Mouse (Mus musculus) CH12.LX (cell line): ENCODE data around the gene Fchsd2. TPM values are rescaled to one million over a fixed set of nuclear protein-coding genes. Genes with fewer than 3 reads are reported as not detected.
A peak's percentile ranks its signal among the peaks of the same experiment; 100 is the strongest.

Experiments used
- DNase-seq: peaks from one replicate; pipeline ENCODE4 v3.0.0-alpha.2; 2013; ENCODE audit errors: extremely low read depth
- H3K27ac ChIP-seq: 2 replicates; pipeline ENCODE4 v1.5.1; 2012; ENCODE audit warnings: low read depth, mild to moderate bottlenecking, control low read depth, moderate library complexity; ENCODE audit not compliant: insufficient read depth
- H3K27me3 ChIP-seq: replicated peaks from 2 replicates; pipeline ENCODE3; 2012; ENCODE audit warnings: inconsistent platforms
- H3K36me3 ChIP-seq, 2 experiments: replicated peaks in 1 of 2; 2 replicates each; pipeline versions ENCODE3 to v1.6.1; 2012; ENCODE audit warnings: inconsistent platforms in 1 of 2, low read length in 1 of 2, mild to moderate bottlenecking in 1 of 2, mixed read lengths in 1 of 2, moderate library complexity in 1 of 2; ENCODE audit not compliant: control insufficient read depth in 1 of 2, insufficient read depth in 1 of 2
- H3K4me1 ChIP-seq, 2 experiments: 2 replicates each; pipeline ENCODE4 v1.6.1; 2012; ENCODE audit warnings: inconsistent platforms in 1 of 2, moderate library complexity in 1 of 2; ENCODE audit not compliant: insufficient read depth in 2 of 2, control insufficient read depth in 1 of 2
- H3K4me2 ChIP-seq: 2 replicates; pipeline ENCODE4 v1.6.1; 2012; ENCODE audit warnings: low read depth, mild to moderate bottlenecking, control low read depth; ENCODE audit not compliant: poor library complexity, insufficient read depth, severe bottlenecking
- H3K4me3 ChIP-seq, 3 experiments: fragments of 150-350 bp in 1 of 3; sonication (generic) in 1 of 3; replicated peaks in 1 of 3; 2 replicates each; pipeline versions ENCODE3 to v1.5.1; 2011 to 2012; ENCODE audit warnings: low read depth in 2 of 3, low read length in 2 of 3, mild to moderate bottlenecking in 2 of 3, moderate library complexity in 2 of 3, control low read depth in 1 of 3, improper control_type of control experiment in 1 of 3, inconsistent platforms in 1 of 3, mixed read lengths in 1 of 3; ENCODE audit not compliant: poor library complexity in 1 of 3
- H3K79me2 ChIP-seq: replicated peaks from 2 replicates; pipeline ENCODE4 v1.6.1; 2012; ENCODE audit warnings: mild to moderate bottlenecking, moderate library complexity; ENCODE audit not compliant: control insufficient read depth, poor library complexity, insufficient read depth, severe bottlenecking; ENCODE audit errors: extremely low read depth
- H3K9ac ChIP-seq: 2 replicates; pipeline ENCODE4 v1.6.1; 2012; ENCODE audit warnings: low read depth, mild to moderate bottlenecking, control low read depth, moderate library complexity; ENCODE audit not compliant: insufficient read depth
- H3K9me3 ChIP-seq: replicated peaks from 2 replicates; pipeline ENCODE3; 2012; ENCODE audit warnings: low read length, inconsistent platforms, mixed read lengths
- BHLHE40 ChIP-seq: IDR thresholded peaks from 2 replicates; pipeline ENCODE4 v1.6.1; 2011; ENCODE audit warnings: mild to moderate bottlenecking, low read depth, low read length, improper control_type of control experiment
- CHD1 ChIP-seq: IDR thresholded peaks from 2 replicates; pipeline ENCODE4 v1.6.1; 2012; ENCODE audit warnings: low read depth, low read length, improper control_type of control experiment, inconsistent platforms
- CHD2 ChIP-seq: IDR thresholded peaks from 2 replicates; pipeline ENCODE4 v1.6.1; 2011; ENCODE audit warnings: low read length, improper control_type of control experiment
- CTCF ChIP-seq, 2 experiments: IDR thresholded peaks in 1 of 2; conservative IDR thresholded peaks in 1 of 2; 2 replicates each; pipeline ENCODE4 v1.5.1; 2011 to 2012; ENCODE audit warnings: low read depth in 2 of 2, low read length in 2 of 2, improper control_type of control experiment in 1 of 2, inconsistent platforms in 1 of 2, mild to moderate bottlenecking in 1 of 2, moderate library complexity in 1 of 2
- E2F4 ChIP-seq: IDR thresholded peaks from 2 replicates; pipeline ENCODE4 v1.6.1; 2011; ENCODE audit warnings: low read depth, low read length, improper control_type of control experiment; ENCODE audit not compliant: insufficient replicate concordance
- ELF1 ChIP-seq: IDR thresholded peaks from 2 replicates; pipeline ENCODE4 v1.6.1; 2014; ENCODE audit warnings: low read depth, mild to moderate bottlenecking, inconsistent platforms, low read length, improper control_type of control experiment
- EP300 ChIP-seq: IDR thresholded peaks from 2 replicates; pipeline ENCODE4 v1.6.1; 2011; ENCODE audit warnings: low read length, improper control_type of control experiment
- ETS1 ChIP-seq: conservative IDR thresholded peaks from 2 replicates; pipeline ENCODE4 v1.6.1; 2012; ENCODE audit warnings: low read depth, mild to moderate bottlenecking, inconsistent platforms, low read length, improper control_type of control experiment, moderate library complexity
- GABPA ChIP-seq: IDR thresholded peaks from 2 replicates; pipeline ENCODE4 v1.6.1; 2012; ENCODE audit warnings: low read depth, low read length, improper control_type of control experiment, inconsistent platforms; ENCODE audit not compliant: insufficient replicate concordance
- HCFC1 ChIP-seq: IDR thresholded peaks from 2 replicates; pipeline ENCODE4 v1.6.1; 2012; ENCODE audit warnings: low read depth, mild to moderate bottlenecking, inconsistent platforms, low read length, improper control_type of control experiment
- IRF4 ChIP-seq: IDR thresholded peaks from 2 replicates; pipeline ENCODE4 v1.6.1; 2014; ENCODE audit warnings: low read depth, mild to moderate bottlenecking, inconsistent platforms, low read length, improper control_type of control experiment
- JUND ChIP-seq: conservative IDR thresholded peaks from 2 replicates; pipeline ENCODE4 v1.6.1; 2011; ENCODE audit warnings: low read depth, low read length, improper control_type of control experiment
- MAFK ChIP-seq: IDR thresholded peaks from 2 replicates; pipeline ENCODE4 v1.6.1; 2011; ENCODE audit warnings: low read length, improper control_type of control experiment; ENCODE audit not compliant: insufficient replicate concordance
- MAX ChIP-seq: IDR thresholded peaks from 2 replicates; pipeline ENCODE4 v1.6.1; 2011; ENCODE audit warnings: low read length, improper control_type of control experiment
- MAZ ChIP-seq: IDR thresholded peaks from 2 replicates; pipeline ENCODE4 v1.6.1; 2012; ENCODE audit warnings: low read depth, mild to moderate bottlenecking, inconsistent platforms, low read length, improper control_type of control experiment, moderate library complexity
- MEF2A ChIP-seq: IDR thresholded peaks from 2 replicates; pipeline ENCODE4 v1.6.1; 2014; ENCODE audit warnings: low read depth, mild to moderate bottlenecking, inconsistent platforms, low read length, improper control_type of control experiment, borderline replicate concordance
- NELFE ChIP-seq: IDR thresholded peaks from 2 replicates; pipeline ENCODE4 v1.6.1; 2011; ENCODE audit warnings: low read depth, low read length, improper control_type of control experiment
- NRF1 ChIP-seq: IDR thresholded peaks from 2 replicates; pipeline ENCODE4 v1.6.1; 2014; ENCODE audit warnings: low read depth, mild to moderate bottlenecking, inconsistent platforms, low read length, improper control_type of control experiment, moderate library complexity
- PAX5 ChIP-seq: IDR thresholded peaks from 2 replicates; pipeline ENCODE4 v1.6.1; 2012; ENCODE audit warnings: low read length, inconsistent platforms, mixed read lengths
- POLR2A ChIP-seq: IDR thresholded peaks from 2 replicates; pipeline ENCODE4 v1.6.1; 2011; ENCODE audit warnings: low read depth, mild to moderate bottlenecking, improper control_type of control experiment, low read length
- POLR2AphosphoS2 ChIP-seq: IDR thresholded peaks from 2 replicates; pipeline ENCODE4 v1.6.1; 2011; ENCODE audit warnings: low read depth, low read length, improper control_type of control experiment
- RAD21 ChIP-seq: IDR thresholded peaks from 2 replicates; pipeline ENCODE4 v1.6.1; 2011; ENCODE audit warnings: low read depth, mild to moderate bottlenecking, low read length, improper control_type of control experiment, moderate library complexity
- RCOR1 ChIP-seq: conservative IDR thresholded peaks from 2 replicates; pipeline ENCODE4 v1.6.1; 2012; ENCODE audit warnings: low read depth, mild to moderate bottlenecking, inconsistent platforms, low read length, improper control_type of control experiment
- SMC3 ChIP-seq: IDR thresholded peaks from 2 replicates; pipeline ENCODE4 v1.6.1; 2011; ENCODE audit warnings: low read depth, low read length, improper control_type of control experiment
- TBP ChIP-seq: conservative IDR thresholded peaks from 2 replicates; pipeline ENCODE4 v1.6.1; 2011; ENCODE audit warnings: low read depth, low read length, improper control_type of control experiment
- TCF12 ChIP-seq: IDR thresholded peaks from 2 replicates; pipeline ENCODE4 v1.6.1; 2014; ENCODE audit warnings: low read depth, mild to moderate bottlenecking, inconsistent platforms, low read length, improper control_type of control experiment
- USF1 ChIP-seq: IDR thresholded peaks from 2 replicates; pipeline ENCODE4 v1.6.1; 2014; ENCODE audit warnings: low read depth, mild to moderate bottlenecking, inconsistent platforms, low read length, improper control_type of control experiment
- USF2 ChIP-seq: conservative IDR thresholded peaks from 2 replicates; pipeline ENCODE4 v1.6.1; 2011; ENCODE audit warnings: low read depth, low read length, improper control_type of control experiment
- ZNF384 ChIP-seq: IDR thresholded peaks from 2 replicates; pipeline ENCODE4 v1.6.1; 2012; ENCODE audit warnings: low read depth, low read length, improper control_type of control experiment, inconsistent platforms
- dilution Hi-C: fragments of 300-500 bp; cut with MboI; formaldehyde crosslinking; loops from 2 replicates; pipeline ENCODE4 v1.14.3; 2020; ENCODE audit warnings: low sequenced_read_pairs; ENCODE audit not compliant: extremely low pct_unique_long_range_greater_than_20kb, extremely low pct_ligation_motif_present
- in situ Hi-C: fragments of 300-500 bp; cut with MboI; formaldehyde crosslinking; loops from 3 replicates; pipeline ENCODE4 v1.14.3; 2019; ENCODE audit warnings: low sequenced_read_pairs, low pct_ligation_motif_present, low pct_unique_long_range_greater_than_20kb, mixed read lengths
- polyA plus RNA-seq: library from polyadenylated mRNA; unstranded; fragments of >175 nt; gene quantifications from 2 replicates; pipeline ENCODE4 v1.2.1, GENCODE M21; 2012; ENCODE audit warnings: low read depth; ENCODE audit not compliant: insufficient read length
- total RNA-seq, 2 experiments: library from RNA; depleted of rRNA; stranded (reverse); fragments of 300-350 nt in 1 of 2; fragments of >200 nt in 1 of 2; gene quantifications; 2 replicates each; pipeline ENCODE4 v1.2.3; 2012 to 2014

Fchsd2 gene
- 25.5 and 26.1 TPM in 2 replicates for total RNA-seq (2012; rRNA removed)
- total RNA-seq (2014; rRNA removed): 23.8 and 25.9 TPM in 2 replicates
- polyA plus RNA-seq: 37.5 and 38.2 TPM in 2 replicates

GRCm38 (mm10) chr7:101092618-101093017, at the start of gene Fchsd2:
Gene Fchsd2, plus strand, starts transcription at chr7:101092863.
- peak; percentile 87 for DNase-seq

DNA sequence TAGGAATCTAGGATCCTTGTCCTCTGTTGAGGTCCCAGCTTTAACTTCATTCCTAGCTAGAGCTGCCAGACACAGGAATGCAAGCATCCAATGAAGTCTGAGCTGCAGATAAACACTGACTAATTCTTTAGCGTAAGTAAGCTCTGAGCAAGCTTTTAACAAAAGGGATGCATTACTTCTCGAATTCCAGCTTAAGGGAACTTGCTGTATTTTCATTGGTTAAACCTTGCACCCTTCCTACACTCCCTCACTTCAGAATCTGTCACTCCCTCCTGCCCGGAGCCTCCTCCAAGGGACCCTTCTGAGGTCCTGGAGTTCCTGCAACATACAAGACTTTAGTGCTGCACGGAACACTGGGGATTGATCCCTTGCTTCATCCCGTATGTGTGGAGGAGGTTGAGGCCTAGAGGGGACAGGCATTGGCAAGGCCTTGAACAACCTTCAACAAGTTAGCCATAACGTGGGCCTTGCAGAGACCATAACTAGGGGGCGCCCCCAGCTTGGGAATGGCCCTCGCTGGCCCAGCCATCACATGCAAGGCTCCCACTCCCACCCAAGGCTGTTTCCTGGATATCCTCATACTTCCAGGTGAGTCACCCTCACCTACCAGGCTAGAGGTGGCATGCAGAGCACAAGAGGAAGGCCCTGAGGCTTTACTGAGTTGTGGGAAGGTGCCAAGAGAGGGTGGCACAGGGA, 48.7 kb upstream of the Fchsd2 start:
- Histone ChIP-seq H3K79me2 (no peaks in the 10 kb centered on the region), H3K4me2 (no peak overlapping the region), H3K27ac (no peak overlapping the region), H3K36me3 (no peaks in the 10 kb centered on the region), H3K27me3 (peaks cover 1% of the 10 kb centered on the region), H3K4me1 (no peaks in the 10 kb centered on the region), H3K4me3 (no peak overlapping the region), H3K9me3 (no peaks in the 10 kb centered on the region), H3K9ac (no peak overlapping the region)
- dilution Hi-C loops (no loop called here), in situ Hi-C loops (loop anchor here (10.0 kb wide), 1 partner anchor 49 kb away; no protein-coding TSS in a partner anchor)
- TF ChIP-seq PAX5: no peak
- no peak for TF ChIP-seq USF2
- TF ChIP-seq USF1: no peak
- no peak for TF ChIP-seq E2F4
- TF ChIP-seq ZNF384: no peak
- TF ChIP-seq HCFC1: no peak
- TF ChIP-seq MAFK: no peak
- peak in 1 of 2 experiments; percentile 63; a peak in 2 of 4 replicates for TF ChIP-seq CTCF (conservative IDR thresholded peaks at IDR 0.05 in 1 of 2, IDR thresholded peaks at IDR 0.05 in 1 of 2; ENCODE audit: low read depth in 2 of 2, low read length in 2 of 2)
- no peak for TF ChIP-seq CHD1
- TF ChIP-seq CHD2: no peak
- TF ChIP-seq RAD21: peak; percentile 71
- TF ChIP-seq EP300: no peak
- TF ChIP-seq SMC3: peak; percentile 68
- 0 out of 2 replicates have a peak, but pooled peaks have one; percentile 12 for TF ChIP-seq ELF1
- TF ChIP-seq MAZ: no peak
- TF ChIP-seq NELFE: no peak
- no peak for TF ChIP-seq POLR2A
- TF ChIP-seq GABPA: no peak
- no peak for TF ChIP-seq RCOR1
- no peak for TF ChIP-seq POLR2AphosphoS2
- TF ChIP-seq NRF1: no peak
- DNase-seq: no peak

More at GRCm38 (mm10) chr7:101092618-101093017, at the start of gene Fchsd2:
- Histone ChIP-seq H3K79me2 (no peaks in the 10 kb centered on the region), H3K36me3 (no peaks in the 10 kb centered on the region), H3K9me3 (no peaks in the 10 kb centered on the region), H3K4me3 (peak within 1 kb of the TSS in 2 of 3 experiments; percentile 10 to 34), H3K27ac (peak within 1 kb of the TSS; percentile 95), H3K27me3 (no peaks in the 10 kb centered on the region), H3K4me2 (peak within 1 kb of the TSS; percentile 68), H3K9ac (peak within 1 kb of the TSS; percentile 36), H3K4me1 (peaks cover 24 to 90% of the 10 kb centered on the region in 2 experiments)
- TF ChIP-seq MAZ (no peak), BHLHE40 (peak; percentile 60; the same call in 1 of the 2 replicates), IRF4 (peak; percentile 51), TCF12 (peak; percentile 84), NELFE (0 out of 2 replicates have a peak, but pooled peaks have one; percentile 18), EP300 (peak; percentile 72), ELF1 (peak; percentile 73), JUND (no peak), MEF2A (peak; percentile 48; the same call in 1 of the 2 replicates), ETS1 (peak; percentile 35; the same call in 1 of the 2 replicates), MAFK (no peak), POLR2A (peak; percentile 57; the same call in 1 of the 2 replicates), RAD21 (peak; percentile 4), MAX (peak; percentile 65), TBP (peak; percentile 75)
- dilution Hi-C loops (no loop called here), in situ Hi-C loops (no loop called here)
